Mouse (Mus musculus): ENCODE measurements at regions not wholly inside any gene's neighbourhood (a gene's known extent, or its start where the extent isn't known, plus 50 kb on each side); places are given as distances from the start of the nearest gene placed in this dataset.

- TF ChIP-seq GATA1 (IDR thresholded peaks at IDR 0.05; ENCODE audit: low read length) (no peak), TAL1 (IDR thresholded peaks at IDR 0.05; ENCODE audit: low read length) (no peak)
Observed at GRCm38 (mm10) chr17:67451966-67452365, 97.7 kb upstream of the Ptprm start.

Data from erythroblast, embryonic 14.5 days (primary cell).